Mouse (Mus musculus): ENCODE results near the gene Clpp. TPM values are rescaled to one million over a fixed set of nuclear protein-coding genes. Genes with fewer than 3 reads are reported as not detected.
A peak's percentile ranks its signal among the peaks of the same experiment; 100 is the strongest.

Gene Clpp
- total RNA-seq, 4 experiments from 2014 or later: 35.8 to 39.5 (median 37.5) TPM

DNA sequence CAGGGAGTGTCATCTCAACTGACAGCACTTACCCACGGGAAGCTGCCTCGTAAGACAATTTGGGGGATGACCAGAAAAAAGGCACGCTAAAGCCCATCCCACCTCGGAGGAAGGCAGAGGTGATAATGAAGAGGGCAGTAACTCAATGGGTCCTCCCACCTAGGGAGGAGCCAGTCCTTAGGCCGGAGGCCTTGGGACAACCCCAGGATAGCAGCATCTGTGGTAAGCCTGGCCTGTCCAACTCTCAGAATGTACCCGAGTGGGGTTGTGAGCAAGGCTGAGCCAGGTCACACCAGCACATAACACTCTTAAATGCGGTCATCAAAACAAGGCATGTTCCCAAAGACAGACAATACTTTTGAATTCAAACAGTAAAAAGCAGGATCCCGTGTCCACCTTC is 39.6 kb downstream of the Clpp start:
- no peak for DNase-seq (ENCODE audit: low spot score in 2 of 2)

DNA sequence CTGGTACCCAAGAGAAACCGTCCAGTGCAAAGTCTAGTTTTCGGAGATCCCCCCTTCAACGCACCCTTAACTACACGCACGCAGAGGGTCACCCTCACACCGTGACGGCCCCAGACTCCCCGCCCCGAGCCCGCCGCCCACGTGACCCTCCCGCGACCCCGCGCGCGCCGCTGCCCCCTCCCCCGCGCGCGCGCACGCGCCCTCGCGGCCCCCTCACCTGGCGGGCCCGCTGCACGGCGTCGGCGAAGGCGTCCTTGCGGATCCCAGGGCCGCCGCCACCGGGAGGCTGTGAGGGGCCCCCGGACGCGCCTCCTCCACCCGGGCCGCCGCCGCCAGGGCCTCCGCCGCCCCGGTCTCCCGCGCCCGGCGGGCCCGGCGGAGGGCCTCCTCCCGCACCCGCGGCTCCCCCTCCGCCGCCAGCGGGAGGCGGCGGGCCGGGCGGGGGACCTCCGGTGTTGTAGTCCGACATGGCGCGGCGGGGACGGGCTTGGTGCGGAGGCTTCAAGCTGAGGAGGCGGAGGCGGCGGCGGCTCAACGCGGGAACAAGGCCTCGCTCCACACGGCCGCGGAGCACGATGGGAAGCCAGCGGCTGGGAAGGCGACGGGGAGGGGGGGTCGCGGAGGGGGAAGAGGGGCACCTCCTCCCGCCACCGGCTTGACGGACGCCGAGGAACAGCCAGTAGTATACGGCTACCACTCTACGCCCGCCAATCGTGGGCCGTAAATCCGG is 41.0 kb downstream of the Clpp start, which contains the start of gene Khsrp:
TSS of gene Khsrp (minus strand) at position 592 of the 730 bp plus-strand sequence.
- DNase-seq (ENCODE audit: low spot score in 2 of 2): no peak

DNA sequence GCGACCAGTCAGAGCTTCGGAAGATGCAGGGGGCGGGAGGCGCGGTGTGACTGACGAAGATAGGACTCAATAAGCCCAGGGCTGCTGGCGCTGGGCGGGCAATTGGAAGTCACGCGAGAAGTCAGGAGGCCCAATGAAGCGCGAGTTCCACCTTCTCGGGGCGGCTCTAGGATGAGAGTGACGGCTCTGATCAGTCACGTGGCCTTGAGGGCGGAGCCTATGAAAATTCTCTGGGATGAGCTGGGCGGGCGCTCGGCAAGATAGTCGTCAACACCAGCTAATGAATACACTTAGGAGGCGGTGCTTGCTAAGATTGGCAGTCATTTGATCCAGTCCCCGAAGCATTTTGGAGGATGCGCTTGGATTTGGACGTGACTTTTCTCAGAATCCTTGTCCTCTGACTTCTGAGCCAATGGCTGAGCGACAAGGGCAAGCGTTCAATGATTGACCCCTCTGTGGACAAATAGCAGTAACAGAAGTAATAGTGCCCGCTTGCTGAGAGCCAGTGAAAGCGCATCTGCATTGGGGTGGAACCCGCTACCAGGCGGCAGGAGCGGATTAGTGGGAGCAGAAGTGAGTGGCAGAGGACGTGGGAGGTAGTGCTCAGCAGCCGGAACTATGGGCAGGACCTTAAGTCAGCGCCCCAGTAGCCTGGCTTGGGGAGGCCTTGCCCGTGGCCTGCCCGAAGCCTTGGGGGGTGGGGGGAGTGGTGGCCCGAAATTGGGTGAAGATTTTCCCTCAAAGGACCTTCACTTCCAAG is 41.7 kb downstream of the Clpp start:
- peak; percentile 100 for DNase-seq (ENCODE audit: low spot score in 2 of 2)

DNA sequence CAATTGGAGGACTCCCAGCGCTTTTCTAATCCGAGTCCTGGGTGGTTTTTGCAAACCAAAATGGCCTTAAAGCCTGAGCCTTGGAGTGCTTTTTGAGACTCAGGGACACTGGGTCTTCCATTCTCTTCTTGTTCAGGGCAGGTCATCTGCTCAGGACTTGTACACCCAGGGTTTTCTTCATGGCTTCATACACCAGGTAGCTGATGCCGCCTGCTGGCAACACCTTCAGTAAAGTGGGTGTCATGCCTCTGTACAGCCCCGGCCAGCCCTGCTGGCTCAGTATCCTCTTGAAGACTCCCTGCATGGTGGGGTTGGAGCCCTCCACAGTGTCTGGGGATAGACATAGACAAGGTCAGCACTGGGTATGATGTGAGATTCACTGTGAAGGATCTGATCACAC is 42.7 kb downstream of the Clpp start:
- DNase-seq (ENCODE audit: low spot score in 2 of 2): no peak

DNA sequence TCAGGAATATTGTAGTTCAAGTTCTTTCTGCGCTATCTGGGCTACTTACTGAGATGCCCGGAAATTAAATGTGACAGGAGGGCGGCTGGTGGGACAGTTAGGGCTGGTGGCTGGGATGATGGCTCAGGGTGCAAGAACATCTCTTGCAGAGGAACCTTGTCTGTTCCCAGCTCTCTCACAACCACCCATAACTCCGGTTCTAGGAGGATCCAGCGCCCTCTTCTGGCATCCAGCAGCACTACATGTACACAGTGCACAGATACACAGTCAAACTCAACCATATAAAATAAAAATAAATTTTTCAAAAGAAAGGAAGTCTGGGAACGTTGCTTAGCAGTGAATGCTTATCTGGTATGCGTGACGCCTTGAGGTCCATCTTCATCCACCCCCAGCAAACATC is 48.9 kb downstream of the Clpp start:
- no peak for DNase-seq (ENCODE audit: low spot score in 2 of 2)

DNA sequence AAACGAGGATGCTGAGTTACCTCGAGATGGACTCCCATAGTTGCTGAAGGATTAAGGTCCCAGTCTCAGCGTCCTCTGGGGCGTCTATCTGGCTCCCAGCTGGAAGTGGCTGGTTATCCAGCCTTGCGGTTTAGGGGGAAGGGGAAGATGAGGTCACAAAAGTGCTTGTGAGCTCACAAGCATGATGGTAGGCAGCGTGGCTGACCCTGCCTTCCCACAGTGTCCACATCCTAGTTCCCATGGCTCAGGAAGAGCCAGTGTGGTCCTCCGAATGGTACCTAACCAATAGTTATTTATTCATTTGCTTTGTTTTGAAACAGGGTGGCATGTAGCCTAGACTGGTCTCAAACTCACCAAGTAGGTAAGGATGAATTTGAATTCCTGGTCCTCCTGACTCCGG is 51.4 kb downstream of the Clpp start, which contains the start of gene Slc25a41:
TSS of gene Slc25a41 (minus strand) at position 101 of the 400 bp plus-strand sequence.
- DNase-seq (ENCODE audit: low spot score in 2 of 2): no peak

Other genes starting within 250 kb of the Clpp start
- gene Nrtn, start 232.8 kb upstream of the Clpp start, total RNA-seq (2022): 1 to 10 TPM; 1.9 to 5.0 (median 3.5) TPM
- 10 to 100 TPM; 12.6 to 17.4 (median 15.4) TPM for gene Dus3l, start 225.5 kb upstream of the Clpp start, total RNA-seq (2022)
- under 1 TPM in 1 of 4 experiments, not detected in 3; 0.12 TPM for gene Prr22, start 220.1 kb upstream of the Clpp start, total RNA-seq (2022)
- 1 to 10 TPM; 1.8 to 3.6 (median 2.5) TPM for gene Rfx2, start 159.3 kb upstream of the Clpp start, total RNA-seq (2022)
- gene Acsbg2, start 115.9 kb upstream of the Clpp start, total RNA-seq (2022): not detected
- gene 1700061G19Rik, start 114.8 kb upstream of the Clpp start, total RNA-seq (2022): not detected
- 10 to 100 TPM; 19.5 to 24.2 (median 21.8) TPM for gene Mllt1, start 54.9 kb upstream of the Clpp start, total RNA-seq (2022)
- not detected for gene Acer1, start 8.2 kb upstream of the Clpp start, total RNA-seq (2022)
- gene Alkbh7, start 7.0 kb downstream of the Clpp start, total RNA-seq (2022): 10 to 100 TPM; 20.2 to 27.1 (median 21.9) TPM
- gene Pspn, start 9.7 kb downstream of the Clpp start, total RNA-seq (2022): not detected
- gene Gtf2f1, start 21.0 kb downstream of the Clpp start, total RNA-seq (2022): 10 to 100 TPM; 13.3 to 17.5 (median 15.5) TPM
- under 1 TPM in 1 of 4 experiments, not detected in 3; 0.27 TPM for gene Gm17949, start 21.2 kb downstream of the Clpp start, total RNA-seq (2022)
- gene Khsrp, start 41.2 kb downstream of the Clpp start, total RNA-seq (2022): 10 to 100 TPM; 23.3 to 29.9 (median 27.2) TPM
- gene Slc25a41, start 51.3 kb downstream of the Clpp start, total RNA-seq (2022): not detected
- under 1 TPM in 1 of 4 experiments, not detected in 3; 0.34 TPM for gene Crb3, start 68.8 kb downstream of the Clpp start, total RNA-seq (2022)
- gene Slc25a23, start 69.6 kb downstream of the Clpp start, total RNA-seq (2022): 10 to 100 TPM; 28.2 to 32.7 (median 31.3) TPM
- under 1 TPM in 3 of 4 experiments, not detected in 1; 0.12 to 0.52 (median 0.44) TPM for gene Dennd1c, start 88.2 kb downstream of the Clpp start, total RNA-seq (2022)
- under 1 TPM; 0.53 to 0.88 (median 0.64) TPM for gene Tubb4a, start 97.5 kb downstream of the Clpp start, total RNA-seq (2022)
- gene Tnfsf9, start 115.0 kb downstream of the Clpp start, total RNA-seq (2022): under 1 TPM in 1 of 4 experiments, not detected in 3; 0.38 TPM
- gene Cd70, start 159.5 kb downstream of the Clpp start, total RNA-seq (2022): not detected
- gene Tnfsf14, start 203.9 kb downstream of the Clpp start, total RNA-seq (2022): not detected
- 10 to 100 TPM in 3 of 4 experiments, 1 to 10 TPM in 1; 8.4 to 33.5 (median 14.9) TPM for gene C3, start 237.8 kb downstream of the Clpp start, total RNA-seq (2022)

Data from gastrocnemius, adult 8-10 months (tissue).